Mouse (Mus musculus) heart, adult 11 months (tissue): ENCODE results near the gene Mecp2.
"Not testable (repeated sequence)": the region's sequence is repeated elsewhere in the genome, so short reads cannot be mapped to it uniquely, and the experiment has no call there.

Experiments
- DNase-seq: peaks from one replicate; pipeline ENCODE4 v3.0.0; 2022

Mecp2 gene

GRCm38 (mm10) chrX:74135263-74135662, at the start of gene Mecp2:
TSS of gene Mecp2 (minus strand) at chrX:74135363.
- DNase-seq, result not testable (repeated sequence)

- no peak for DNase-seq
Measured at GRCm38 (mm10) chrX:74176959-74177358, 41.8 kb upstream of the Mecp2 start, which contains the start of gene Tktl1. TSS of gene Tktl1 (plus strand) at chrX:74177259.

DNA sequence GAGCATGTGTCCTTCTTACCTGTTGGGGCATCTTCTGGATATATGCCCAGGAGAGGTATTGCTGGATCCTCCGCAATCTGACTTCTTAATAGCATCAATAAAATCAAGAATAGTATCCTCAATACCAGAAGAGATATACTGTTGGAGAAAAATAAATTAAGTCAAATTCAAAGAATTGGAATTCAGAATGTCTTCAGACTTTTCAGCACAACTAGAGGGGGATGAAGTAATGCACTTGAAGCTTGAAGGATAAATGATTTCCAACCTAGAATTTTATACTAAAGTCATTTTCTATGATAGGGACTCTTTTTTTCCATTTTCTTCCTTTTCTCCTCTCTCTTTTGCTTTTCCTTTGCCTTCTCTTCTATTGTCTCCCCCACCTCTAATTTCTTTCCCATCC, 32.6 kb upstream of the Mecp2 start, which contains the start of gene Tex28:
Gene Tex28, minus strand, starts transcription at position 101 of the 400 bp plus-strand sequence.
- DNase-seq, result no peak

- no peak for DNase-seq
Measured at GRCm38 (mm10) chrX:74127164-74127563, 8.0 kb downstream of the Mecp2 start, which contains the start of gene Opn1mw. TSS of gene Opn1mw (plus strand) at chrX:74127464.

DNA sequence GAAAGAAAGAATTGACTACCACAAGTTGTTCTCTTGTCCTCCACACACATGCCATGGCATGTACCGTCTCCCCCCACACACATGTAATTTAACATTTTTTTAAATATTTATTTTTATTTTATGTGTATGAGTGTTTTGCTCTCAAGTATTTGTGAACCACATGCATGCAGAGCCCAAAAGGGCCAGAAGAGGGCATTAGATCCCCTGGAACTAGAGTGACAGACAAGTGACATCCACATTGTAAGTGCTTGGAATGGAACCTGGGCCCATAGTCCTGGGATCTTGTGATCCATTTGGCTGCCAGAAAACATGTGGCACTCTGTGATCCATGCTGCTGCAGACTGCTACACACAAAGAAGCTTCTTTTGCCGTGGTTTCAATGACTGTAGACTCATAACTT, 10.2 kb downstream of the Mecp2 start:
- DNase-seq, result no peak

DNA sequence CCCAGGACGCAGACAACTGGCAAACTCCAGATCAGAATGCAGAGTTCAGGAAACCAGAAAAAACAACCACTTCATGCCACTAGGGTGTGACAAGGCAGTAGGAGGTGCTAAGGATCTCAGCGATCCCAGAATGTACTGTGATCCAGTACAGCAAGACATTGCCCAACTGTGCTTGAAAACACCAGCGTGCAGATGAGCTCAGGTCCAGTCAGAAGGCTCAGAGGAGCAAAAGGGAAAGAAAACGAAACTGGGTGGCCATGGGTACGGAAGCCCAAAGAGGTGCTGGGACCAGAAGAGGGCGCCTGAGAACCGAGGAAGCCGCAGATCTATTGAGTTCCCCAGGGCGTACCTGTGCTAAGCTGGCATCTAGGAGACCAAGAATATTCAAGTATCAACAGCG, 19.7 kb downstream of the Mecp2 start:
- DNase-seq, result peak; percentile 97

- DNase-seq, result no peak
Measured at GRCm38 (mm10) chrX:74114036-74114435, 21.1 kb downstream of the Mecp2 start.

DNA sequence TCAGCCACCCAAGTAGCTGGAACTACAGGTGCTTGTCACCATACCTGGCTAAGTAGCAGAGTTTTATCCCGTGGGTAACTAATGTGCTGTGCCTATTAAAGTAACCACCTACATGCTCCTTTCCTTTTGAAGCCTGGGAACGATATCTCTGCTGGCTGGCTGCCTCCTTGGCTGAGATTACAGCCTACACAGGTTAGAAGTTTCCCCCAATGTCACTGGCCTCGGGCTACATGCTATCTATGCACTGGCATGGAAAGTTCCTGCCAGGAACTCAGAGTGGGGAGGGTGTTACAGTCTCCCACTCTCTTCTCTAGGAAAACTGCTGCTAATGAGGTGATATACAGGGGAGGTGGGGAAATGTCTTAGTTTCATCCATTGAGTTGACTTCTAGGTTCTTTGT, 26.4 kb downstream of the Mecp2 start:
- peak; percentile 84 for DNase-seq

- DNase-seq, result no peak
Measured at GRCm38 (mm10) chrX:74105916-74106315, 29.2 kb downstream of the Mecp2 start.

DNA sequence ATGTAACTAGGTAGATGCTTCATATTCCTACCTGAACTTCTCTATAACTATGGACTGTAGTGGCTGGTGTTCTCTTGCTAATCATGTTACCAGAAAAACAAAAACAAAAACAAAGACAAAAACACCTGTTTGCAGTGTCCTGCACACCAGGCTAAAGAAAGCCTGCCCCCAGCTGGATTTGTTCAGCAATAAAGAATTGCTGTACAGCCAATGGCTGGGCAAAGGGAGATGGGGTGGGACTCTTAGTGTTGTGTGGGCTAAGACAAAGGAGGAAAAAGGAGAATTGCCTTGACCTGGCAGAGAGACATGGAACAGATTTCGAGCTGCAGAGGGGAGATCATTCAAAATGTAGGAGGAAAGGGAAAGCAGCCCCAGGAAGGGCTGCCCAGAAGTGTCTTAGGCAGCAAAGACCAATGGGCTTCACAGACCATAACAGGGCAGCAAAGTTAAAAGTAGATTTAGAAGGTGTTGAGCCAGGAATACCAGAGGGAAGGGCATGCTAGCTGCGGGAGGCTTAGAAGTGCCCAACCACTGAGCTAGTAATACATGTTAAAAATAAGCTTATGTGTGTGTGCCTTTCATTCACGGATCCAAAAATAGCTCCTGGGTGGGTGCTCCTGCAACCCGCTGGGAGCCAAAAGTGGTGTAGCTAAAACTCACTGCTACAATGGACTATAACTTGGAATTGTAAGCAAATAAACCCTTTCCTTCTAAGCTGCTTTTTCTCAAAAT, 31.5 kb downstream of the Mecp2 start:
- DNase-seq, result peak; percentile 95

DNA sequence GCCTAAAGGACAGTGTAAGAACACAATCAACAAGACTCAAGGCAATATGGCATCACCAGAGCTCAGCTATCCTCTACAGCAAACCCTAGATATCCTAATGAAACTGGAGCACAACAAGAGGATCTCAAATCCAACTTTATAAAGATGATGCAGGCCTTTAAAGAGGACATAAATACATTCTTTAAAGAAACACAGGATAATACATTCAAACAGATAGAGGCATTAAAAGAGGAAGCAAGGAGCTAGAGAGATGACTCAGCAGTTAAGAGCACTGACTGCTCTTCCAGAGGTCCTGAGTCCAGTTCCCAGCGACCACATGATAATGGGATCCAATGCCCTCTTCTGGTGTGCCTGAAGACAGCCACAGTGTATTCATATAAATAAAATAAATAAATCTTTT, 40.0 kb downstream of the Mecp2 start:
- DNase-seq, result no peak

GRCm38 (mm10) chrX:74085601-74086038, 49.5 kb downstream of the Mecp2 start:
- peak; percentile 100 for DNase-seq

DNA sequence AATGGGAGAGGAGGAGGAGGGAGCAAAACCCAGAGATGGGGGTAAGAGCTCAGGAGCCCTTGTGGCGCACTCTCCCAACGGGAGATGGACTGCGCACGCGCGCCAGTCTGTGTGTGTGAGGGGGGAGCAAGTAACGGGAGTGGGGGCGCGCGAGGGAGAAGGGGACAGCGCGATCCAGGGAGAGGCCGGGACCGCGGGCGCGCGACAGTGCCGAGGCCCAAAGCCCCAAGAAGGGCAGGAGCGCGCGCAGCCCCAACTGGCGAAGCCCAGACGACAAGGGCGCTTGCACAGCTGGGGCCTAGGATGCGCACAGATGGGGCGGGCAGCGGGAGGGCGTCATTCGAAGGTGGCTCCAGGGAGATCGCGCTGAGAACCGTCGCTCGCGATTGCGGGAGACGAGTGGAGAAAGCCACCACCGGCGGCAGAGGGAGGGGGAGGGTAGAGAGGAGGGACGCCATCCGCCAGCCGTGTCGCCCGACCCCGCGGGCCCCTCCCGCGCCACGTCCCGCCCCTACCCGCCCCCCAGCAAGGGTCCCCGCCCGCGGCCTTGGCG, 50.1 kb downstream of the Mecp2 start:
- peak; percentile 99 for DNase-seq

- DNase-seq, result peak; percentile 93
Measured at GRCm38 (mm10) chrX:74084276-74084837, 50.8 kb downstream of the Mecp2 start.

DNA sequence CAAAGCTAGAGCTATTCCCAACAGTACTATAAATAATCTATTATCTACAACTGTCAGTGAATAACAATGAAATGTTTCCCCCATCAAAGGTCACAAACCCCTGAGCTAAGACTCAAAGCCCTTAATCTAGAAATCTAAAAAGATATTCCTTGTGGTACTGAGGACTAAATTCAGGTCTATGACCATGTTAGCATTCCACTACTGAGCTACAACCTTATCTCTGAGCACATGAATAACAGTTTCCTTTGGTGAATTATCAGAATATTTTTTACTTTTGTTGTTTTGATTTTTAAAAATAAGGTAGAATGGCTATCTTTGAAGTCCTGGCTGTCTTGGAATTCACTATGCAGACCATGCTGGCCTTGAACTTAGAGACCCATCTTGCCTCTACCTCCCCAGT, 64.4 kb downstream of the Mecp2 start:
- no peak for DNase-seq

DNA sequence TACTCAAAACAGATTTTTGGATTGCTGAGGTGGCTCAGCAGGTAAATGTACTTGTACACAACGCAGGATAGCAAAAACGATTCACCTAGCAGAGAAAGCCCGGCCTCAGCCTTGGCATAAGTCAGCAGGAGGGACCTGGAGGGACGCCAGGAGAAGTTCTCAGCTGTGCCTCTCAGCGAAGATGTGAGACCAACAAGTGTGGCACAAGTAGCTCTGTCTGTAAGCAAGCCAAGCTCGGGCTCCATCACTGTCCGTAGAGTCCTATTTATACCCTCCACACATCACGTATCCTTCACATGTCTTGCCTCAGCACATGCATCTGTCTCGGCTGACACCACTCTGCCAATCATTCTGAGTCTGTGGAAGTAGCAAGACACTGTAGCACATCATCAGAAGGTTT, 67.3 kb downstream of the Mecp2 start:
- peak; percentile 89 for DNase-seq

DNA sequence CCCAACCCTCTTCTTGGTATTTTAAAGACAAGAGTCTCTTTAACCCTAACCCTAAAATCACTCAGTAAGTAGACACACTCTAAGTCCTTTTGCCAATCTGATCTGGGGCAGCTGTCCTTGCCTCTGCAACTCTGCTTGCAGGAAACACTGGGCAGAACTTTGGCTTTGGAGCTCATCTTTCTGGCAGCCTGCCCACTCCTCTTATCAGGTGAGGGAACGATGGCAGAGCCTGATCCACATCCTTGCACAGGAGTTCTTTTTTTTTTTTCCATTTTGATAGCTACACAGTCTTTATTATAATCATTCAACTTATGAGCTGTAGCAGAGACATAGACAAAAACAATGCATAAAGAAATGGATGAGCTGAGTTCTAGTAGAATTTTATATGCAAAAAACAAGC, 90.1 kb downstream of the Mecp2 start:
- no peak for DNase-seq

GRCm38 (mm10) chrX:74037702-74038375, 97.3 kb downstream of the Mecp2 start:
- DNase-seq, result peak; percentile 83

GRCm38 (mm10) chrX:74030000-74030399, 105.2 kb downstream of the Mecp2 start:
- DNase-seq, result no peak

DNA sequence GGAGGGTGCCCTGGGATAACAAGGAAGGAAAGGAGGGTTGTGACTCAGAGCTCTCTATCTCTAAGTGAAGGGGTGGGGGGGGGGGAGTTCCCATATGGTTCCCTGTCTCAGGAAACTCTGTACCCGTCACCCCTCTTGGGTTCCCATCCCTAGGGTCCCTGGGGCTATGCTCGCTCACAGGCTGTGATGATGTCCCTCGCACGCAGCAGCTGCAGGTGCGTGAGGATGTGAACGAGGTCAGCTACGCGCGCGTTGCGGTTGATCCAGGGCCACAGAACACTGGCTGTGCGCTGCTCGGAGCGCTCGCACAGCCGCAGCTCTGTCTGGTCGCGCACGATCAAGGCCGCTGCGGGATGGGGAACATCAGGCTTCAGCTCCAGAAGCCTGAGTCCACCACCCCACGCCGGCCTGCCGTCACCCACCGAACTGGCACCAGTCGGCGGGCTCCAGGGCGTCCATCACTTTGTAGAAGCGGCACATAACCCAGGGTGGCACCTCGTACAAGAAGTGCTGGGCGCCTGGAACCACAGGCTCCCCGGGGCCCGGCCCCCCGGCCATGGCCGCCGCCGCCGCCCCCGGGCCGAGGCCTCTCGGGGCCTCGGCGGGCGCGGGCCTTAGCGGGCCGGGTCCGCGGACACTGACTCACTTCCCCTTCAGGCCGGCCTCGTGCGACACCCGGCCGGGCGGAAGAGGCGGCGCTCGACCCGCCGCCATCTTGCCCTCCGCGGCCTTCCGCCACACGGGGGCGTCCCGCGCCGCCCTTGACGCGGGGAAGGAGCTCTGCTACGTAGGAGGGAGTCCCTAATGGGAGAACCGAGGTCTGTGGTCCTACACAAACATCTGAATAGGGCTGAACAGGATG, 111.7 kb downstream of the Mecp2 start, which contains the start of gene Irak1:
Gene Irak1, minus strand, starts transcription at position 731 of the 862 bp plus-strand sequence.
- DNase-seq, result peak; percentile 98

- peak; percentile 72 for DNase-seq
Measured at GRCm38 (mm10) chrX:74022795-74023187, 112.4 kb downstream of the Mecp2 start.

DNA sequence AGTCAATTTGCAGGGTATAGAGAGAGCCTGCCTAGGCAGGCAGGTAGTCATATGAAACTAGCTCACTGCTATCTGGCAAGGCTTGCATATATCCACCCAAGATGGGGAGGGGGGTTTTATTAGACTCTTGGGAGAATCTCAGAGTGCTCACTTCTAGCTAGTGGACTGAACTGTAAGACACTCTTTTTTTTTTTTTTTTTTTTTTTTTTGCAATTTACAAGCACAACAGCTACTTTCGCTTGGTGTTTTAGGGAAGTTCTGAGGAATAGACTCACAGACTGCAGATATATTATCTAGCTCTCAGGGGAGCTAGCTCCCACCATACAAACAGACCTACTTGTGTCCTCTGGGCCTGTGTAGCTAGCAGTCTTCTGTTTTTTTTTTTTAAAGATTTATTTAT, 120.6 kb downstream of the Mecp2 start:
- peak; percentile 39 for DNase-seq
